Mouse (Mus musculus): ENCODE data around the gene Ankrd13d. TPM values are rescaled to one million over a fixed set of nuclear protein-coding genes. Genes with fewer than 3 reads are reported as not detected.

The Ankrd13d gene
- polyA plus RNA-seq, 2 experiments: 11.5 to 25.2 TPM

- Histone ChIP-seq H3K36me3 (ENCODE audit: control insufficient read depth, insufficient read depth, low read length) (no peaks in the 10 kb centered on the region), H3K27ac (replicated peaks; ENCODE audit: low read depth, low read length) (no peak overlapping the region), H3K4me3 (replicated peaks; ENCODE audit: low read length) (peak overlapping the region; percentile 97), H3K9me3 (ENCODE audit: control insufficient read depth, low read length) (no peaks in the 10 kb centered on the region), H3K4me2 (replicated peaks; ENCODE audit: low read depth, low read length, severe bottlenecking) (peak overlapping the region; percentile 85), H3K9ac (ENCODE audit: low read depth, low read length, severe bottlenecking) (peak overlapping the region; percentile 92), H3K27me3 (ENCODE audit: control insufficient read depth, insufficient read depth, low read length) (no peaks in the 10 kb centered on the region), H3K4me1 (ENCODE audit: control insufficient read depth, insufficient read depth, low read length) (peaks cover 55% of the 10 kb centered on the region)
- TF ChIP-seq POLR2A (IDR thresholded peaks at IDR 0.05; ENCODE audit: borderline replicate concordance, extremely low read depth, insufficient read depth, insufficient read length): no peak
- no peak for DNase-seq (ENCODE audit: low spot score)
- ATAC-seq (ENCODE audit: low FRiP score, low read depth): no peak
- 50% methylated on average over 4 of the region's 4 CpGs for WGBS
These were observed 22.0 kb upstream of the Ankrd13d start for GRCm38 (mm10) chr19:4304871-4305321.

- H3K4me2 ChIP-seq (replicated peaks; ENCODE audit: low read depth, low read length, severe bottlenecking): peak overlapping the region; percentile 85
- peaks cover 55% of the 10 kb centered on the region for H3K4me1 ChIP-seq (ENCODE audit: control insufficient read depth, insufficient read depth, low read length)
- DNase-seq (ENCODE audit: low spot score) (no peak), ATAC-seq (ENCODE audit: low FRiP score, low read depth) (no peak)
- H3K27me3 ChIP-seq (ENCODE audit: control insufficient read depth, insufficient read depth, low read length): no peaks in the 10 kb centered on the region
- WGBS: 66% methylated on average over 5 of the region's 5 CpGs
- TF ChIP-seq POLR2A (IDR thresholded peaks at IDR 0.05; ENCODE audit: borderline replicate concordance, extremely low read depth, insufficient read depth, insufficient read length): no peak
- H3K9me3 ChIP-seq (ENCODE audit: control insufficient read depth, low read length): no peaks in the 10 kb centered on the region
- 0 out of 2 replicates have a peak overlapping the region, but pooled peaks have one; percentile 5 for H3K9ac ChIP-seq (ENCODE audit: low read depth, low read length, severe bottlenecking)
- H3K27ac ChIP-seq (replicated peaks; ENCODE audit: low read depth, low read length): no peak overlapping the region
- H3K4me3 ChIP-seq (replicated peaks; ENCODE audit: low read length): peak overlapping the region; percentile 97; the same call in 1 of the 2 replicates
- H3K36me3 ChIP-seq (ENCODE audit: control insufficient read depth, insufficient read depth, low read length): no peaks in the 10 kb centered on the region
These were observed 21.4 kb upstream of the Ankrd13d start for GRCm38 (mm10) chr19:4304251-4304821.

DNA sequence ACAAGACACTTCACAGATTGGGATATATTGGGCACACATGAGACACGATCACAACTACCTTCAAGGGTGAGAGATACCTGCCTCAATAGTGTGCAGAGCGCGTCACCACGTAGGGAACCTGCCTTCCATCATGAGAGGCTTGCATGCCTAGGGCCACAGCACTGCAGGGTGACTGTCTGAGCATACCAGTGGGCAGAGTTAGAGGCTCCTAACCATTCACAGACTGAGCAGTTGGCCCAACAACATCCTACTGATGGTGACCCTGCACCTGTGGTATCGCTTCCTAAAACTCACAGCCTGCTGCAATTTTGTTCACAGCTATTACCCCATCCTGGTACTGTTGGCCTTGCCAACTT lies 20.7 kb upstream of the Ankrd13d start:
- H3K27ac ChIP-seq (replicated peaks; ENCODE audit: low read depth, low read length): no peak overlapping the region
- H3K9me3 ChIP-seq (ENCODE audit: control insufficient read depth, low read length): no peaks in the 10 kb centered on the region
- 91% methylated on average over 5 of the region's 5 CpGs for WGBS
- ATAC-seq (ENCODE audit: low FRiP score, low read depth) (no peak), DNase-seq (ENCODE audit: low spot score) (no peak)
- H3K4me2 ChIP-seq (replicated peaks; ENCODE audit: low read depth, low read length, severe bottlenecking): no peak overlapping the region; the same call in 1 of the 2 replicates
- H3K9ac ChIP-seq (ENCODE audit: low read depth, low read length, severe bottlenecking): 0 out of 2 replicates have a peak overlapping the region, but pooled peaks have one; percentile 38
- H3K4me1 ChIP-seq (ENCODE audit: control insufficient read depth, insufficient read depth, low read length): peaks cover 55% of the 10 kb centered on the region
- no peak for TF ChIP-seq POLR2A (IDR thresholded peaks at IDR 0.05; ENCODE audit: borderline replicate concordance, extremely low read depth, insufficient read depth, insufficient read length)
- H3K4me3 ChIP-seq (replicated peaks; ENCODE audit: low read length): no peak overlapping the region
- H3K27me3 ChIP-seq (ENCODE audit: control insufficient read depth, insufficient read depth, low read length): no peaks in the 10 kb centered on the region
- H3K36me3 ChIP-seq (ENCODE audit: control insufficient read depth, insufficient read depth, low read length): no peaks in the 10 kb centered on the region

- Histone ChIP-seq H3K9ac (ENCODE audit: low read depth, low read length, severe bottlenecking) (peak overlapping the region; percentile 38), H3K27me3 (ENCODE audit: control insufficient read depth, insufficient read depth, low read length) (no peaks in the 10 kb centered on the region), H3K4me2 (replicated peaks; ENCODE audit: low read depth, low read length, severe bottlenecking) (peak overlapping the region; percentile 28), H3K9me3 (ENCODE audit: control insufficient read depth, low read length) (no peaks in the 10 kb centered on the region), H3K4me1 (ENCODE audit: control insufficient read depth, insufficient read depth, low read length) (peaks cover 55% of the 10 kb centered on the region), H3K4me3 (replicated peaks; ENCODE audit: low read length) (no peak overlapping the region), H3K36me3 (ENCODE audit: control insufficient read depth, insufficient read depth, low read length) (no peaks in the 10 kb centered on the region), H3K27ac (replicated peaks; ENCODE audit: low read depth, low read length) (peak overlapping the region; percentile 61; the same call in 1 of the 2 replicates)
- ATAC-seq (ENCODE audit: low FRiP score, low read depth) (no peak), DNase-seq (ENCODE audit: low spot score) (no peak)
- 54% methylated on average over 7 of the region's 7 CpGs for WGBS
- TF ChIP-seq POLR2A (IDR thresholded peaks at IDR 0.05; ENCODE audit: borderline replicate concordance, extremely low read depth, insufficient read depth, insufficient read length): no peak
These were observed 20.2 kb upstream of the Ankrd13d start for GRCm38 (mm10) chr19:4302936-4303639.

- Histone ChIP-seq H3K4me2 (replicated peaks; ENCODE audit: low read depth, low read length, severe bottlenecking) (peak overlapping the region; percentile 28), H3K36me3 (ENCODE audit: control insufficient read depth, insufficient read depth, low read length) (no peaks in the 10 kb centered on the region), H3K9ac (ENCODE audit: low read depth, low read length, severe bottlenecking) (peak overlapping the region; percentile 38), H3K27me3 (ENCODE audit: control insufficient read depth, insufficient read depth, low read length) (no peaks in the 10 kb centered on the region), H3K4me3 (replicated peaks; ENCODE audit: low read length) (peak overlapping the region; percentile 3), H3K27ac (replicated peaks; ENCODE audit: low read depth, low read length) (peak overlapping the region; percentile 71), H3K4me1 (ENCODE audit: control insufficient read depth, insufficient read depth, low read length) (peaks cover 54% of the 10 kb centered on the region), H3K9me3 (ENCODE audit: control insufficient read depth, low read length) (no peaks in the 10 kb centered on the region)
- DNase-seq (ENCODE audit: low spot score) (no peak), ATAC-seq (ENCODE audit: low FRiP score, low read depth) (no peak)
- TF ChIP-seq POLR2A (IDR thresholded peaks at IDR 0.05; ENCODE audit: borderline replicate concordance, extremely low read depth, insufficient read depth, insufficient read length): no peak
- WGBS: 18% methylated on average over 21 of the region's 21 CpGs
These were observed 19.1 kb upstream of the Ankrd13d start for GRCm38 (mm10) chr19:4301735-4302651.

Measured in limb, embryonic 14.5 days (tissue).